Mouse (Mus musculus): ENCODE results near the gene Lamb3. TPM values are rescaled to one million over a fixed set of nuclear protein-coding genes. Genes with fewer than 3 reads are reported as not detected.

Gene Lamb3
- polyA plus RNA-seq, 1 experiment from 2014 or later, result 0.62 TPM

DNA sequence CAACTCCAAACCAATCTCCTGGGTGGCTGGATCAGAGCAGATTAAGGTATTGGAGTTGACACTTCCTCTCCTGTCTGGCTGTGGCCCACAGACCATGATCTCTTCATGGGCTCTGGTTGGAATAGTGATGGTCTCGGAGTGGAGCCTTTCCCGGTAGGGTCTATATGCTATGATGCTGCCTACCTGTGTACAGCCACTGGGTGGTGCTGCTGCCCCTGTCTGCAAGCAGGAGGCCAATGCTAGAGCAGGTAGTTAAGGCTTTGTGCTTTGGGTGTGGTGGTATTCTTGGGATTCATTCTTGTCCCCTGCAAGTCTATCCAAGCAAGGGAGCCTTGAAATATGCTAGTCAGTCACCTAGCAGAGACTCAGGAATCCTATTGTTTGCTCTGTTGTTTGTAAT lies 679 bp downstream of the Lamb3 start:
- H3K27ac ChIP-seq (replicated peaks), result no peak overlapping the region
- no peak for ATAC-seq (replicated peaks)
- no peak overlapping the region for H3K4me2 ChIP-seq (replicated peaks)
- no peaks in the 10 kb centered on the region for H3K9me3 ChIP-seq
- H3K9ac ChIP-seq (replicated peaks), result no peak overlapping the region
- H3K27me3 ChIP-seq, result no peaks in the 10 kb centered on the region
- 41% methylated on average over 2 of the region's 2 CpGs for WGBS
- H3K4me3 ChIP-seq, result no peak overlapping the region
- no peaks in the 10 kb centered on the region for H3K36me3 ChIP-seq
- H3K4me1 ChIP-seq, result no peaks in the 10 kb centered on the region

DNA sequence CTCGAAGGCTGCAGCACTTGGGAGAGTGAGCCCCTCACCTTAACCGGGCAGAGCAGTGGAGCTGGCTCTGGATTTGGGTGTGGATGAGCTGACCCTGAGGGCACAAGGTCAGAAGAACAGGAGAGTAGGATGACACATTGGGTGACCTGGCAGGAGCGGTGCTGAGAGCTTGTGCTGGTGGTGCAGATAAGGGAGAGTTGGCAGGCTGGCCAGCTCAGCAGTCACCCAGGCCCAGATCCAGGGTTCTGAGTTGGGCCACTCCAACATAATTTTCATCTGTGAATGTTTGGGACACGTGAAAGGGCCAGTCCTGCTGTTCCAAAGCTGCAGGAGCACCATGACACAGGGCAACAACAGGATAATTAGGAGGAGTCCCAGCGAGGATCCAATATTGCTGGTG lies 3.9 kb downstream of the Lamb3 start:
- ATAC-seq (replicated peaks), result no peak
- no peak overlapping the region for H3K9ac ChIP-seq (replicated peaks)
- H3K4me3 ChIP-seq, result no peak overlapping the region
- H3K4me2 ChIP-seq (replicated peaks), result no peak overlapping the region
- H3K4me1 ChIP-seq, result no peaks in the 10 kb centered on the region
- no peaks in the 10 kb centered on the region for H3K9me3 ChIP-seq
- no peaks in the 10 kb centered on the region for H3K36me3 ChIP-seq
- 78% methylated on average over 5 of the region's 5 CpGs for WGBS
- no peaks in the 10 kb centered on the region for H3K27me3 ChIP-seq
- H3K27ac ChIP-seq (replicated peaks), result no peak overlapping the region

DNA sequence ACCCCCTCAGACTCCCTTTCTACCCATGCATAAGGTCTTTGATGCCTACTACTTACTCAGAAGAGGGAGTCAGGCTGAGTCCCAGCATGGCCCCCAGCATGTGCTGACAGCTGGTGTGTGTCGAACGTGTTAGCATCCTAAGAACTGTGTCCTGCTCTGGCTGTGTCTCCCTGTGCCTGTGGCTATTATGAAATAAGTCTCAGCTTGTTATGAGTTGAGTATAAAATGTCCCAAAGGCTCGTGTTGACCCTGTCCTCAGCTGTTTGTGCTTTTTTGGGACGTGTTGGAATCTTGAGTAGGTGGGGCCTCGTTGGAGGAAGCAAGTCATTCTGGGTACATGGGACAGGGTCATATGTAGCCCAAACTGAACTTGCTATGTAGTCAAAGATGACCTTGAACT lies 6.6 kb downstream of the Lamb3 start:
- Histone ChIP-seq H3K36me3 (no peaks in the 10 kb centered on the region), H3K27ac (replicated peaks) (no peak overlapping the region), H3K9ac (replicated peaks) (no peak overlapping the region), H3K27me3 (no peaks in the 10 kb centered on the region), H3K4me3 (no peak overlapping the region), H3K4me2 (replicated peaks) (no peak overlapping the region), H3K9me3 (no peaks in the 10 kb centered on the region), H3K4me1 (no peaks in the 10 kb centered on the region)
- 87% methylated on average over 5 of the region's 5 CpGs for WGBS
- ATAC-seq (replicated peaks), result no peak

DNA sequence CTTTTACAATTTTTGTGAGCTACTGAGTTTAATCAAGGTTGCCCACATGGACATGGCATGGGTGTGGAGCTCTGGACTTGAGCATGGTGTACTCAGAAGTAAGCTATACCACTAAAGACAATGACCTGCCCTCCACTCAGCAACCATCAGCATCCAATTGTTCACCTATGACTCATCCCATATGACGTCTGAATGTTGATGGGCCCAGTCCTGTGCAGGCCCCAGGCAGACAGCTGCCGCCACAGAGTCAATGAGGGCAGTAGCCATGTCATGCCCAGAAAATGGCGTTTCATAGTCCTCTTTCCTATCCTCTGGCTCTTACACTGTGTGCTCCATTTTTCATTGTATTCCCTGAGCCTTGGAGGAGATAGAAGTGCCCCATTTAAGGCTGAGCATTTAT lies 8.5 kb downstream of the Lamb3 start:
- Histone ChIP-seq H3K36me3 (no peaks in the 10 kb centered on the region), H3K9me3 (no peaks in the 10 kb centered on the region), H3K4me1 (no peaks in the 10 kb centered on the region), H3K9ac (replicated peaks) (no peak overlapping the region), H3K4me3 (no peak overlapping the region), H3K27me3 (no peaks in the 10 kb centered on the region), H3K4me2 (replicated peaks) (no peak overlapping the region), H3K27ac (replicated peaks) (no peak overlapping the region)
- ATAC-seq (replicated peaks), result no peak
- WGBS, result 77% methylated on average over 3 of the region's 3 CpGs

DNA sequence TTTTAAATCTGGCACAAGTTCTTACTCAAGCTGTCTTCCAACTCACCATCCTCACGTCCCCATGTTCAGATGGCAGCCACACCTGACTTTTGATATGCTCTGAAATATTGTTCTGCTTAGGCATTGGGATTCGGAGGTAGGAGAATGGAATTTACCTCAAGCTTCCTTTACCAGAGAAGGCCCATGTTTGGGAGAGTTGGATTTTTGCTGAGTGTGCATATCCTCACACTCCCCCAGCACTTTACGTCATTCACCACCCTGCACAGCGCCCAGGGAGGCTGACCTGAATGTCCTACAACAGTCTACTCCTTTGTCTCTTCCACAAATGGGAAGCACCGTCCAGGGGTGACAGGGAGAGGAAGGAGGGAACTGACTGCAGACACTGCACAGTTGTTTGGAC lies 12.9 kb downstream of the Lamb3 start:
- H3K36me3 ChIP-seq, result no peaks in the 10 kb centered on the region
- WGBS, result 68% methylated on average over 5 of the region's 5 CpGs
- no peaks in the 10 kb centered on the region for H3K4me1 ChIP-seq
- ATAC-seq (replicated peaks), result no peak
- no peaks in the 10 kb centered on the region for H3K27me3 ChIP-seq
- no peak overlapping the region for H3K4me3 ChIP-seq
- H3K9ac ChIP-seq (replicated peaks), result no peak overlapping the region
- H3K9me3 ChIP-seq, result no peaks in the 10 kb centered on the region
- H3K4me2 ChIP-seq (replicated peaks), result no peak overlapping the region
- no peak overlapping the region for H3K27ac ChIP-seq (replicated peaks)

DNA sequence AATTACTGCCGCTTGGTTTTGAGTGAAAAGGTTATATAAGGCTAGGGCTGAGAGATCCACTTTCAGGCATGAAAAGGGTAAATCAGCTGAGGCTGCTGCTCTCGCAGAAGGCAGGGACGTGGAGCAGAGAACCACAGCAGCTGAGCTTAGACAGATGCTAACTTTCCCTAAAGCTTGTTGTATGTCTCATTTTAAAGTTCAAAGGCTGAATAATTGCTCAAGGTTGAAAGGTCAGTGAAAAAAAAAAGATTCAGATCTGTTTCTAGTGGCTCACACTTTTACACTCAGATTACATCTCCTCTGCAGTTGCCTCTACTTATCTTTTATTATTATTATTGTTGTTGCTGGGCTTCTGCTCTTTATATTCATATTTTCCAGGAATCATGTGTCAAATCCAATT lies 18.0 kb downstream of the Lamb3 start:
- Histone ChIP-seq H3K4me3 (no peak overlapping the region), H3K4me1 (no peaks in the 10 kb centered on the region), H3K9ac (replicated peaks) (no peak overlapping the region), H3K27ac (replicated peaks) (no peak overlapping the region), H3K9me3 (no peaks in the 10 kb centered on the region), H3K36me3 (no peaks in the 10 kb centered on the region), H3K27me3 (no peaks in the 10 kb centered on the region), H3K4me2 (replicated peaks) (no peak overlapping the region)
- WGBS, result 9% methylated on average over 3 of the region's 3 CpGs
- ATAC-seq (replicated peaks), result no peak

DNA sequence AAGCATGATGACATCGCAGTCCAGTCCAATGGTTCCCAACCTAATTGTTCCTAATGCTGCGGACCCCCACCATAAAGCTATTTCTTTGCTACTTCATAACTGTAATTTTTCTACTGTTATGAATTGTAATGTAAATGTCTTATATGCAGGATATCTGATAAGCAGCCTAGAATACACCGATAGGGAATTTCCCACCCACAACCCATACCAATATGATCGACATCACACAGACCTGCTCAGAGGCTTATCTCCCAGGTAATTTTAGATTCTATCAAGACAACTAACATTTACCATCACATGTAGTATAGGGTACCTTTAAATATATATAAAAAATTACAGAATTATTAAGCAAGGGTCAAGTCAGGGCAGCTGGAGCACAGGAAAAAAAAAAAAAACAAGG lies 18.6 kb downstream of the Lamb3 start:
- Histone ChIP-seq H3K9me3 (no peaks in the 10 kb centered on the region), H3K36me3 (no peaks in the 10 kb centered on the region), H3K27ac (replicated peaks) (no peak overlapping the region), H3K4me1 (no peaks in the 10 kb centered on the region), H3K27me3 (no peaks in the 10 kb centered on the region), H3K9ac (replicated peaks) (no peak overlapping the region), H3K4me3 (no peak overlapping the region), H3K4me2 (replicated peaks) (no peak overlapping the region)
- WGBS, result 92% methylated on average over 4 of the region's 4 CpGs
- no peak for ATAC-seq (replicated peaks)

DNA sequence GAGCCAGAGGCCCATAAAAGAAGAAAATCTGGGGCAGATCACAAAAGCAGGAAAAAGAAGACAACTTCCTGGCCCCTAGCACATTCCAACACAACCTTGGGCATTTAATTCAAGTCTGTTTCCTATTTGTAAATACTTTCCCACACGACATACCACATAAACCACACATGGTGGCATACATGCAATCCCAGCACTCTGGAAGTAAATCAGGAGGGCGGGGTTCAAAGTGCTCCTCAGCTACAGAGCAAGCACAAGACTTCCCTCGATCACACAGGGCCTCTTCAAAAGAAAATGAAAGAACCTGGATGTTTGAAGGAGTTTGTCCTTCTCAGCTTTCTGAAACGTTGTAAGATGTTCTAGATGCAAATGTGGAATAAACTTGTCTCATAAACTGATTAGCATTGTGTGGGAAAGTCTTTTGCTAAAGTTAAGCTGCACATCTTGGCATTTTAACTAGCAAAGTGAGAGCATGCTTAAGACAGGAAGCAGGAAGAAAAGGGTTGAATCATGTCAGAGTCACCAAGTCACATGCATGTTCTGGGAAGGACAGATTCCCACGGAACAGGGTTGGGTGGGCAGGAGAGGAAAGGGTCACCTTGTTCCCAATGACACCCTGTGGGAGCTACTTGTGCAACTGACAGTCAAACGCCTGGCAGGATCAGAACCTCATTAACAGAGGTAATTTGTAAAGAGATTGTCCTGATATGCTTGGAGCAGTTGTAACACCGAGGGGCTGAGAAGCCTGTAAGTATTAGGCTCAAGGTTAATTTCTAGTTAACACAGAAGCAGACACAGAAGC lies 19.4 kb downstream of the Lamb3 start:
- Histone ChIP-seq H3K27me3 (no peaks in the 10 kb centered on the region), H3K4me3 (no peak overlapping the region), H3K9ac (replicated peaks) (no peak overlapping the region), H3K27ac (replicated peaks) (no peak overlapping the region), H3K4me2 (replicated peaks) (no peak overlapping the region), H3K36me3 (no peaks in the 10 kb centered on the region), H3K4me1 (no peaks in the 10 kb centered on the region), H3K9me3 (no peaks in the 10 kb centered on the region)
- WGBS, result 45% methylated on average over 7 of the region's 7 CpGs
- no peak for ATAC-seq (replicated peaks)

DNA sequence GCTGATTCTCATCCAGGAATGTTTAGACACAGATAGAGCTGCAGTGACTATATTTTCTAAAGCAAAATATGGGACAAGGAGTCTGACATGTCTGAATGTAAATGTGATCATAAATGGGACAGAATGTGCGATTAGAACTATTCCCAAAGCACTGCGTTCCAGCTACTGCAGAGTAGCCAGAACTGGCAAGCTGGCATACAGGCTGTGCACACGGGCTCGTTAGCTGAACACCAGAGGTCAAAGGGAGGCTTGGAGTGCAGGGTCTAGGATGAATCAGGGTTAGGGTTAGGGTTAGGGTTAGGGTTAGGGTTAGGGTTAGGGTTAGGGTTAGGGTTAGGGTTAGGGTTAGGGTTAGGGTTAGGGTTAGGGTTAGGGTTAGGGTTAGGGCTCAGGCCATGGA lies 20.0 kb downstream of the Lamb3 start:
- Histone ChIP-seq H3K27me3 (no peaks in the 10 kb centered on the region), H3K4me3 (no peak overlapping the region), H3K4me1 (no peaks in the 10 kb centered on the region), H3K36me3 (no peaks in the 10 kb centered on the region), H3K4me2 (replicated peaks) (no peak overlapping the region), H3K9me3 (no peaks in the 10 kb centered on the region), H3K9ac (replicated peaks) (no peak overlapping the region), H3K27ac (replicated peaks) (no peak overlapping the region)
- ATAC-seq (replicated peaks), result no peak
- WGBS, result 53% methylated on average over 4 of the region's 4 CpGs

DNA sequence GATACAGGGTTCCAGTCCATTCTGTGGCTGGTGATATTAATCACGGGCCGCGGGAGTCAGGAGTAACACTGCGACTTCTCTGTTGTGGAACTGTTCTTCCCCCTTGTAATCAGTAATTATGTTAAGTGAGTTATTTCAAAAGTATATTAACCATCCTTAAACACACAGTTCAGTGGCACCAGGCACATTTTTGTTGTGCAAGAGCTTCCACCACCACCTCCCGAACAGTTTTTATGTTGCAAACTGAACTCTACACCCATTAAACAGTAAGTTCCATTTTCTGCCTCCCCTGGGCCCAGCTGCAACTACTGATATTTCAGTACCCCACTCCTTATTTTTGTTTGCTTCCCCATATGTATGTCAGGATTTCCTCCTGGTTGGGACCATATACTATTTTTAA lies 22.1 kb downstream of the Lamb3 start:
- no peak overlapping the region for H3K9ac ChIP-seq (replicated peaks)
- no peak overlapping the region for H3K4me3 ChIP-seq
- no peaks in the 10 kb centered on the region for H3K27me3 ChIP-seq
- H3K36me3 ChIP-seq, result no peaks in the 10 kb centered on the region
- 93% methylated on average over 5 of the region's 5 CpGs for WGBS
- H3K4me2 ChIP-seq (replicated peaks), result no peak overlapping the region
- ATAC-seq (replicated peaks), result no peak
- no peak overlapping the region for H3K27ac ChIP-seq (replicated peaks)
- H3K4me1 ChIP-seq, result no peaks in the 10 kb centered on the region
- no peaks in the 10 kb centered on the region for H3K9me3 ChIP-seq

DNA sequence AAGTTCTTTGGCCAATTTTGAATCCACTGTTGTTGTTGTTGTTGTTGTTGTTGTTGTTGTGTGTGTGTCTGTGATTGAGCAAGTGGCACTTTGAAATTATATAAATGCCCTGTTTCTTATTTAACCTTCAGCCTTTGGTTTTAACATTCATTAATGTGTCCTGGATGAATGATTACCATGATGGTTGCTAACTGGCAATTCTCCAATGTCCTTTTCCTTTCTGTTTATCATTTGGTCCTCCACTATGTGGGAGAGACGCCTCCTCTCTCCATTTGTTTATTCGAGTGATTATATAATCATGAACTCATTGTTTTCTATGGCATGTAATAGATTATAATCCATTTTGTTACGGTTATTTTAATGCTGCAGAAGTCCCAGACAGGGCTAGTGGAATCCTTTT lies 23.0 kb downstream of the Lamb3 start:
- no peaks in the 10 kb centered on the region for H3K27me3 ChIP-seq
- H3K36me3 ChIP-seq, result no peaks in the 10 kb centered on the region
- no peak for ATAC-seq (replicated peaks)
- no peak overlapping the region for H3K4me2 ChIP-seq (replicated peaks)
- WGBS, result 73% methylated on average over 3 of the region's 3 CpGs
- H3K9me3 ChIP-seq, result no peaks in the 10 kb centered on the region
- no peak overlapping the region for H3K27ac ChIP-seq (replicated peaks)
- no peak overlapping the region for H3K9ac ChIP-seq (replicated peaks)
- H3K4me3 ChIP-seq, result no peak overlapping the region
- no peaks in the 10 kb centered on the region for H3K4me1 ChIP-seq

DNA sequence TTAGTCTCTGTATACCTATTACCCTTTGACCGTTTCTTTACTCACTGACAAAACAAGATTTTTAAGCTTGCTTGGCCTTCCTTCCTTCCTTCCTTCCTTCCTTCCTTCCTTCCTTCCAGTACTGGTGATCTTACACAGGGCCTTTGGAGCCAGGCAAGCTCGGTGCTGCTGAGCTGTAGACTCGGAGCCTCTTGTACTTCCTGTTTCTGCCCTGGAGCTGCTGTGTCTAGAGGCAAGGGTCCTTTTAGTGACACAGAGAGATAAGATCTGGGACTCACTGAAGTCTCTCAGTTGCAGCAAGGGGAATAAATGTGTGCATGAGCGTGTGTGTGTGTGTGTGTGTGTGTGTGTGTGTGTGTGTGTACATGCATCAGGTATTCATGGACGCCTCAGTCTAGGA lies 23.4 kb downstream of the Lamb3 start:
- H3K9ac ChIP-seq (replicated peaks), result no peak overlapping the region
- no peak overlapping the region for H3K4me2 ChIP-seq (replicated peaks)
- no peaks in the 10 kb centered on the region for H3K36me3 ChIP-seq
- no peaks in the 10 kb centered on the region for H3K9me3 ChIP-seq
- H3K27me3 ChIP-seq, result no peaks in the 10 kb centered on the region
- no peak for ATAC-seq (replicated peaks)
- no peaks in the 10 kb centered on the region for H3K4me1 ChIP-seq
- WGBS, result 81% methylated on average over 5 of the region's 5 CpGs
- no peak overlapping the region for H3K4me3 ChIP-seq
- H3K27ac ChIP-seq (replicated peaks), result no peak overlapping the region

DNA sequence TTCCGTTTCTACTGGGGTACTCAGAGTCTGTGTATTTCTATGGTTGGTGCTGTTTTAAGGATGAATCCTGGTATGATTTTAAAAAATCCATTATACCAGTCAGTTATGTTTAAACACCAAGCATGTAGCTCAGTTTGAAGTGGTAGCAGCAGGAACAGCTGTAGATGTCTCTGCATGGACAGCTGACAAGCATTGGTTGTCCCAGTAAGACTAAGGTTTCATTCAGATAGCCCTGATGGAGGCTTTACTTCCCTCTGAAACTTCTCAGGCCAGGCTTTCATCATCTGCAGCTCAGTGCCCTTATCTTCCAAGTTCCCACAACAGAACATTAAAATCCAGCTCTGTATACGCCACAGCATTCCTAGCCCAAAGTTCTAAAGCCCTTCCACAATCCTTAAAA lies 25.2 kb downstream of the Lamb3 start:
- Histone ChIP-seq H3K4me2 (replicated peaks) (no peak overlapping the region), H3K9me3 (no peaks in the 10 kb centered on the region), H3K27ac (replicated peaks) (no peak overlapping the region), H3K4me1 (no peaks in the 10 kb centered on the region), H3K9ac (replicated peaks) (no peak overlapping the region), H3K27me3 (no peaks in the 10 kb centered on the region), H3K36me3 (no peaks in the 10 kb centered on the region), H3K4me3 (no peak overlapping the region)
- WGBS, result 85% methylated on average over 2 of the region's 2 CpGs
- no peak for ATAC-seq (replicated peaks)

All from forebrain, embryonic 15.5 days (tissue).